Comparison of ENCODE assay signal across 9 mouse cellular contexts in the genomic region with DNA sequence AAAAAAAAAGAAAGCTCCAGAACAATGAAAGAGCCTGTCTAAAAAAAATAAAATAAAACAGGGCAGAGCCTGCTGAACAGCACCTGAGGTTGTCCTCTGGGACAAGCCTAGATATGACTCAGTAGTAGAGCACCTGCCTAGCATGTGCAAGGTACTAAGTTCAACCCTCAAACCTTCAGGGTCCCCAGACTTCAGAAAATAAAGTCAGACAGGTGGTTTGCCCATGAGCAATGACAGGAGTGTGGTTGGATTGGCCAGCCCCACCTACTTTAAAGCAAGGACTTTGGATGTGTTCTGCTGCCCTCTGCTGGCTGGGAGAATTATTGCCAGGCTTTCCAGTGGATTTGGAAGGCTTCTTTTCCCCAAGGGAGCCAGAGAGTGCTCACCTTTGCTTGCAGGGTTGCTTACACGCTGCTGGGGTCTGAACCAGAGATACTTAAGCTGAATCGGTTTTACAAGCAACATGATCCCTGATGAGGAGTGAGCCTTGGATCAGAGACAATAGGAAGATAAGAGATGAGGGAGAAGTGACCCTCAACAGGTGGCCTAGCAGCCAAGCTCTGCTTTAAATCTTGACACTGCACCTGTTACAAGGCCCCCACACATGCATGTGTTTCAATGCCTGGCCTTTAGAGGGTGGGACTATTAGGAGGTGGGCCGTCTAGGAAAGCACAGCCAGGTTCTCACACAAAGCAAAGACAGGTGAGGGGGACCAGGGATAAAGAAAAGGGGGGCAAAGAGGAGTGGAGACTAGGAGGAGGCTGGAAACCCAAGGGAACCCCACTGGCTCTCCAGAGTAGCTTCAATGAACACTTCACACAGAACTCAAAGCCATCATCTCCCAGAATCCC. TPM values are rescaled to one million over a fixed set of nuclear protein-coding genes. Genes with fewer than 3 reads are reported as not detected.
DNase-seq lines count a peak whose midpoint lies in the region; ATAC-seq and TF ChIP-seq lines count a peak whose summit lies in the region.
"Had no signal": no experiment of that assay in that cellular context is flagged by ENCODE, and none has a peak within 500 bp of the region (broad histone marks: within the 10 kb centered on the region; RNA-seq: fewer than 3 reads in every experiment).

No protein-coding gene starts in this region.

- no peaks in the 10 kb centered on the region for H3K9me3 ChIP-seq in CH12.LX (replicated peaks; ENCODE audit: low read length)
- H3K9me3 ChIP-seq in heart, embryonic 12.5 days (replicated peaks), result peaks cover 3% of the 10 kb centered on the region; the same call in 1 of the 2 replicates
- no peaks in the 10 kb centered on the region; the same call in 1 of the 2 replicates for H3K9me3 ChIP-seq in kidney, embryonic 16.5 days (ENCODE audit: low read length)
- H3K9me3 ChIP-seq in neural tube, embryonic 12.5 days, result no peaks in the 10 kb centered on the region
- H3K9me3 ChIP-seq in stomach, embryonic 16.5 days (replicated peaks; ENCODE audit: control insufficient read depth, low read length), result no peaks in the 10 kb centered on the region

- no peak overlapping the region for H3K4me3 ChIP-seq in CH12.LX (replicated peaks in 1 of 3; ENCODE audit: low read depth in 2 of 3, low read length in 2 of 3, poor library complexity in 1 of 3)
- H3K4me3 ChIP-seq in heart, embryonic 12.5 days, result no peak overlapping the region
- H3K4me3 ChIP-seq in kidney, embryonic 16.5 days (ENCODE audit: low read length), result no peak overlapping the region
- no peak overlapping the region for H3K4me3 ChIP-seq in liver, adult 2 months (ENCODE audit: insufficient read depth, low read depth, low read length)
- H3K4me3 ChIP-seq in neural tube, embryonic 12.5 days, result no peak overlapping the region
- no peak overlapping the region for H3K4me3 ChIP-seq in stomach, embryonic 16.5 days (replicated peaks; ENCODE audit: low read length)
- H3K4me3 ChIP-seq: erythroblast, embryonic 14.5 days had no signal

- no peaks in the 10 kb centered on the region for H3K27me3 ChIP-seq in CH12.LX (replicated peaks)
- H3K27me3 ChIP-seq in heart, embryonic 12.5 days (replicated peaks), result 0 out of 2 replicates have a peak, but pooled peaks cover 5% of the 10 kb centered on the region
- no peaks in the 10 kb centered on the region for H3K27me3 ChIP-seq in kidney, embryonic 16.5 days (ENCODE audit: insufficient read depth, low read length)
- no peaks in the 10 kb centered on the region for H3K27me3 ChIP-seq in liver, adult 2 months (ENCODE audit: control insufficient read depth, insufficient read depth, low read length)
- H3K27me3 ChIP-seq in neural tube, embryonic 12.5 days (replicated peaks), result no peaks in the 10 kb centered on the region
- no peaks in the 10 kb centered on the region for H3K27me3 ChIP-seq in stomach, embryonic 16.5 days (ENCODE audit: control insufficient read depth, insufficient read depth, low read length)

- 2% methylated on average over 3 of the region's 3 CpGs for whole genome bisulfite sequencing in heart, embryonic 12.5 days
- WGBS in kidney, embryonic 16.5 days, result 7% methylated on average over 3 of the region's 3 CpGs
- 9% methylated on average over 3 of the region's 3 CpGs for WGBS in liver, adult 2 months
- 10% methylated on average over 3 of the region's 3 CpGs for WGBS in neural tube, embryonic 12.5 days
- 4% methylated on average over 3 of the region's 3 CpGs for WGBS in stomach, embryonic 16.5 days

- H3K79me2 ChIP-seq in CH12.LX (replicated peaks; ENCODE audit: control insufficient read depth, extremely low read depth, insufficient read depth, poor library complexity, severe bottlenecking), result no peaks in the 10 kb centered on the region
- no peaks in the 10 kb centered on the region for H3K79me2 ChIP-seq in liver, adult 2 months (ENCODE audit: control insufficient read depth, insufficient read depth, low read length)

- DNase-seq in CH12.LX (ENCODE audit: extremely low read depth), result peak; percentile 89
- DNase-seq in brain, adult 2 months (ENCODE audit: low read depth, low spot score), result peak; percentile 87
- peak; percentile 62 for DNase-seq in liver, adult 2 months (ENCODE audit: extremely low read depth, low read depth, low spot score)

- dilution Hi-C loops in CH12.LX (cut with MboI; ENCODE audit: extremely low pct_ligation_motif_present, extremely low pct_unique_long_range_greater_than_20kb, low sequenced_read_pairs), result no loop called here

- no peaks in the 10 kb centered on the region for H3K36me3 ChIP-seq in CH12.LX (replicated peaks in 1 of 2; ENCODE audit: control insufficient read depth in 1 of 2, insufficient read depth in 1 of 2, low read length in 1 of 2)
- H3K36me3 ChIP-seq in heart, embryonic 12.5 days, result no peaks in the 10 kb centered on the region
- no peaks in the 10 kb centered on the region for H3K36me3 ChIP-seq in kidney, embryonic 16.5 days (ENCODE audit: insufficient read depth, low read length)
- peaks cover 2% of the 10 kb centered on the region; the same call in 1 of the 2 replicates for H3K36me3 ChIP-seq in liver, adult 2 months (ENCODE audit: control insufficient read depth, insufficient read depth, low read length)
- no peaks in the 10 kb centered on the region for H3K36me3 ChIP-seq in neural tube, embryonic 12.5 days
- H3K36me3 ChIP-seq in stomach, embryonic 16.5 days (ENCODE audit: control insufficient read depth, insufficient read depth, low read length), result no peaks in the 10 kb centered on the region

- TF ChIP-seq CTCF in CH12.LX (conservative IDR thresholded peaks at IDR 0.05 in 1 of 2, IDR thresholded peaks at IDR 0.05 in 1 of 2; ENCODE audit: low read depth in 2 of 2, low read length in 2 of 2), result peak; percentile 85 to 97
- peak; percentile 72 for TF ChIP-seq CTCF in liver, adult 2 months (IDR thresholded peaks at IDR 0.05; ENCODE audit: low read depth, low read length)

- H3K4me1 ChIP-seq in CH12.LX (ENCODE audit: control insufficient read depth in 1 of 2, insufficient read depth in 2 of 2), result peaks cover 6 to 21% of the 10 kb centered on the region in 2 experiments; a peak in 3 of 4 replicates
- no peaks in the 10 kb centered on the region for H3K4me1 ChIP-seq in heart, embryonic 12.5 days (replicated peaks)
- H3K4me1 ChIP-seq in kidney, embryonic 16.5 days (ENCODE audit: insufficient read depth, low read length), result no peaks in the 10 kb centered on the region
- H3K4me1 ChIP-seq in liver, adult 2 months (ENCODE audit: control insufficient read depth, insufficient read depth, low read length), result peaks cover 2% of the 10 kb centered on the region; the same call in 1 of the 2 replicates
- H3K4me1 ChIP-seq in neural tube, embryonic 12.5 days, result no peaks in the 10 kb centered on the region
- H3K4me1 ChIP-seq in stomach, embryonic 16.5 days (ENCODE audit: control insufficient read depth, insufficient read depth, low read length), result no peaks in the 10 kb centered on the region

- no peak for TF ChIP-seq EP300 in CH12.LX (IDR thresholded peaks at IDR 0.05; ENCODE audit: low read length)

- TF ChIP-seq POLR2A in CH12.LX (IDR thresholded peaks at IDR 0.05; ENCODE audit: low read depth, low read length), result no peak
- TF ChIP-seq POLR2A in liver, adult 2 months (IDR thresholded peaks at IDR 0.05; ENCODE audit: extremely low read depth, insufficient read depth, low read length), result no peak

- no peak overlapping the region for H3K27ac ChIP-seq in CH12.LX (ENCODE audit: insufficient read depth, low read depth)
- no peak overlapping the region for H3K27ac ChIP-seq in heart, embryonic 12.5 days (ENCODE audit: poor library complexity, severe bottlenecking)
- H3K27ac ChIP-seq in kidney, embryonic 16.5 days (ENCODE audit: low read length), result no peak overlapping the region
- no peak overlapping the region for H3K27ac ChIP-seq in liver, adult 2 months (replicated peaks; ENCODE audit: insufficient read depth, low read depth, low read length)
- no peak overlapping the region for H3K27ac ChIP-seq in neural tube, embryonic 12.5 days
- no peak overlapping the region for H3K27ac ChIP-seq in stomach, embryonic 16.5 days (ENCODE audit: low read length)

- peak; percentile 95 for TF ChIP-seq RAD21 in CH12.LX (IDR thresholded peaks at IDR 0.05; ENCODE audit: low read depth, low read length)

- no peak overlapping the region for H3K9ac ChIP-seq in CH12.LX (ENCODE audit: insufficient read depth, low read depth)
- H3K9ac ChIP-seq in heart, embryonic 12.5 days, result no peak overlapping the region
- no peak overlapping the region for H3K9ac ChIP-seq in kidney, embryonic 16.5 days (replicated peaks; ENCODE audit: low read length)
- H3K9ac ChIP-seq in liver, adult 2 months (ENCODE audit: low read depth, low read length), result no peak overlapping the region
- H3K9ac ChIP-seq in neural tube, embryonic 12.5 days, result no peak overlapping the region
- no peak overlapping the region for H3K9ac ChIP-seq in stomach, embryonic 16.5 days (ENCODE audit: low read length)

- no peak overlapping the region for H3K4me2 ChIP-seq in CH12.LX (ENCODE audit: insufficient read depth, low read depth, poor library complexity, severe bottlenecking)
- no peak overlapping the region for H3K4me2 ChIP-seq in heart, embryonic 12.5 days
- no peak overlapping the region for H3K4me2 ChIP-seq in kidney, embryonic 16.5 days (replicated peaks; ENCODE audit: low read depth, low read length)
- no peak overlapping the region for H3K4me2 ChIP-seq in neural tube, embryonic 12.5 days (replicated peaks)
- H3K4me2 ChIP-seq in stomach, embryonic 16.5 days (ENCODE audit: low read depth, low read length), result no peak overlapping the region

- in situ Hi-C loops in CH12.LX (cut with MboI; ENCODE audit: low pct_ligation_motif_present, low pct_unique_long_range_greater_than_20kb, low sequenced_read_pairs), result loop anchor here (5.0 to 25.0 kb wide), 3 partner anchors 100 to 313 kb away; partner anchors contain the start of gene Foxi3

- peak; percentile 60; the same call in 1 of the 2 replicates for ATAC-seq in erythroblast, adult 5-6 weeks (replicated peaks; ENCODE audit: low FRiP score, poor library complexity, severe bottlenecking)
- peak; percentile 61; the same call in 1 of the 2 replicates for ATAC-seq in heart, embryonic 12.5 days (ENCODE audit: insufficient number of reproducible peaks, low FRiP score)
- peak; percentile 82; the same call in 1 of the 2 replicates for ATAC-seq in kidney, embryonic 16.5 days (ENCODE audit: low FRiP score, low TSS enrichment)
- ATAC-seq in neural tube, embryonic 12.5 days (ENCODE audit: low FRiP score, low read depth), result 0 out of 2 replicates have a peak, but pooled peaks have one; percentile 37
- peak; percentile 70 for ATAC-seq in stomach, embryonic 16.5 days (ENCODE audit: insufficient read depth, low FRiP score)

RNA-seq across cellular contexts. Expression of gene Thnsl2, which starts 19.0 kb away (rescaled TPM):
- total RNA-seq in CH12.LX (2012; rRNA removed) (not detected in 2 replicates), CH12.LX (2014; rRNA removed) (not detected in 2 replicates)
- polyA plus RNA-seq in CH12.LX (2012; ENCODE audit: insufficient read length, low read depth), result not detected in 2 replicates
- total RNA-seq in erythroblast, adult 5-6 weeks (2015; ENCODE audit: low replicate concordance), result not detected in 2 replicates
- not detected in 2 replicates for total RNA-seq in erythroblast, adult 5-6 weeks (2017; ENCODE audit: low replicate concordance)
- 2.6 and 4.2 TPM in 2 replicates for polyA plus RNA-seq in heart, embryonic 12.5 days (2016; fragmentation: Nextera tagmentation; extraction: Ambion mirVana)
- 57.1 and 69.9 TPM in 2 replicates for polyA plus RNA-seq in kidney, embryonic 16.5 days (2015; fragmentation: Nextera tagmentation; extraction: Ambion mirVana)
- 54.5 and 69.7 TPM in 2 replicates for total RNA-seq in liver, adult 2 months (2014; rRNA removed)
- 50.1 and 57.4 TPM in 2 replicates for polyA plus RNA-seq in liver, adult 2 months (2012; rRNA removed)
- polyA plus RNA-seq in neural tube, embryonic 12.5 days (2016; fragmentation: Nextera tagmentation; extraction: Ambion mirVana), result 4.6 and 5.4 TPM in 2 replicates
- 12.7 and 13.0 TPM in 2 replicates for polyA plus RNA-seq in stomach, embryonic 16.5 days (2015; fragmentation: Nextera tagmentation; extraction: Ambion mirVana)
- polyA plus RNA-seq: erythroblast, embryonic 14.5 days had no signal
